Mouse (Mus musculus) hindbrain, embryonic 16.5 days (tissue): ENCODE measurements around the gene Naa40. TPM values are rescaled to one million over a fixed set of nuclear protein-coding genes. Genes with fewer than 3 reads are reported as not detected.

ENCODE experiments used
- ATAC-seq: fragments of 200-750 bp; cut with Nextera tagmentation; 2 replicates; pipeline ENCODE4 v1.8.0; 2017; ENCODE audit warnings: moderate TSS enrichment, moderate library complexity
- H3K27ac ChIP-seq: fragments of 300-500 bp; sonication (generic); 2 replicates; pipeline ENCODE4 v1.5.1; 2014; ENCODE audit warnings: low read depth, mild to moderate bottlenecking, control low read depth, low read length, moderate library complexity
- H3K27me3 ChIP-seq: fragments of 300-500 bp; sonication (generic); replicated peaks from 2 replicates; pipeline ENCODE4 v1.6.1; 2014; ENCODE audit warnings: low read length; ENCODE audit not compliant: control insufficient read depth, insufficient read depth
- H3K36me3 ChIP-seq: fragments of 300-500 bp; sonication (generic); 2 replicates; pipeline ENCODE4 v1.6.1; 2014; ENCODE audit warnings: mild to moderate bottlenecking, low read length, moderate library complexity, mixed read lengths; ENCODE audit not compliant: control insufficient read depth, insufficient read depth
- H3K4me1 ChIP-seq: fragments of 300-500 bp; sonication (generic); 2 replicates; pipeline ENCODE4 v1.6.1; 2014; ENCODE audit warnings: low read depth, low read length; ENCODE audit not compliant: control insufficient read depth, insufficient read depth
- H3K4me2 ChIP-seq: fragments of 300-500 bp; sonication (generic); 2 replicates; pipeline ENCODE4 v1.6.1; 2014; ENCODE audit warnings: mild to moderate bottlenecking, low read length, control low read depth, moderate library complexity
- H3K4me3 ChIP-seq: fragments of 300-500 bp; sonication (generic); 2 replicates; pipeline ENCODE4 v1.5.1; 2014; ENCODE audit warnings: mild to moderate bottlenecking, low read length, control low read depth, moderate library complexity
- H3K9ac ChIP-seq: fragments of 300-500 bp; sonication (generic); 2 replicates; pipeline ENCODE4 v1.6.1; 2014; ENCODE audit warnings: low read depth, mild to moderate bottlenecking, control low read depth, low read length, moderate library complexity
- H3K9me3 ChIP-seq: fragments of 300-500 bp; sonication (generic); 2 replicates; pipeline ENCODE4 v1.6.1; 2014; ENCODE audit warnings: mild to moderate bottlenecking, low read length, moderate library complexity; ENCODE audit not compliant: control insufficient read depth
- WGBS: fragments of 180-500 bp; shearing (Covaris S2); extraction: QIAGEN DNeasy Blood & Tissue Kit; methylation state at CpG from one replicate; pipeline ENCODE4 v1.1.7; 2014; 5-methylcytosine and 5-hydroxymethylcytosine counted together
- polyA plus RNA-seq: library from polyadenylated mRNA; unstranded; fragments of >200 nt; fragmentation: Nextera tagmentation; extraction: Ambion mirVana; gene quantifications from 2 replicates; pipeline ENCODE4 v1.2.1, GENCODE M21; 2015

The Naa40 gene
- polyA plus RNA-seq, 1 experiment from 2014 or later = 60.6 TPM

DNA sequence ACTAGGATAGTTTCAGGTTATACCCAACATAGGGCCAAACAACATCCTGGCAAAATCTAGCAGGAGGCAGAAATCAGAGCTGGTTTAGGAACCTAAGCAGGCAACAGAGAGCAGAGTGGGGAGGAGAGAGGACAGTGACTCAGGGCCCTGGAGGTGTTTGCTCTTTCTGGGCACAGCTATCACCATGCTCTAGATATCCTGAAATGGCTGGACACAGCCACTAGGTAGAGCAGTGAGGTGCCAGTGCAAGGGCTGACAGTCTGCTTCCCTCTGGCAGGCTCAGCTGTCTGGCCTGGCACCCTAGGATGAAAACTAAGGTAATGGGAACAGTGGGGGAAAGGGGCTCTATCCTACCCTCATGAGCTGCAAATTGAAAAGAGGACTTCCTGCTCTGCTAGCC, 17.5 kb downstream of the Naa40 start:
- no peak overlapping the region for H3K4me2 ChIP-seq
- H3K9ac ChIP-seq = no peak overlapping the region
- H3K4me3 ChIP-seq = no peak overlapping the region
- no peaks in the 10 kb centered on the region for H3K9me3 ChIP-seq
- peaks cover 14% of the 10 kb centered on the region for H3K36me3 ChIP-seq
- no peaks in the 10 kb centered on the region for H3K27me3 ChIP-seq
- no peak for ATAC-seq
- no peaks in the 10 kb centered on the region for H3K4me1 ChIP-seq
- no peak overlapping the region for H3K27ac ChIP-seq

DNA sequence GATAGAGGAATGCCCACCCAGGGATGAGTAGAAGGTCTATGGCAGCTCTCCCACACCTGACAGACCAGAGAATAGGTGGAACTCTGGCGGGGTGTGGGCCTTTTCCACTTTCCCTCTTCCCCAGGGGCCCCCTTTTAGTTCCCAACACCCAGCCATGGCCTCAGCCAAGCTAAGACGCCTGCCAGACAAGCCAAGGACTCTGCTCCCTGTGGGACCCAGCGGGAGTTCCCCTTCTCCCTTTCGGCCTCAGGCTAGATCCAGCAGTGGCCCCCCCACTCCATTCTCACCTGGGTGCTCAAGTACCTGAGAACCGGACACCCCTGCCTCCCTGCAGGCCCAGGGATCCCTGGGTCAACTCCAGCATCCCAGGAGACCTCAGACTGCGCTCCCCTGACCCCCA, 18.8 kb downstream of the Naa40 start:
- Histone ChIP-seq H3K27me3 (no peaks in the 10 kb centered on the region), H3K9me3 (no peaks in the 10 kb centered on the region), H3K4me2 (no peak overlapping the region), H3K9ac (no peak overlapping the region), H3K4me3 (no peak overlapping the region), H3K4me1 (peaks cover 2% of the 10 kb centered on the region), H3K27ac (no peak overlapping the region), H3K36me3 (peaks cover 7% of the 10 kb centered on the region)
- WGBS = 91% methylated on average over 6 of the region's 6 CpGs
- ATAC-seq = no peak

DNA sequence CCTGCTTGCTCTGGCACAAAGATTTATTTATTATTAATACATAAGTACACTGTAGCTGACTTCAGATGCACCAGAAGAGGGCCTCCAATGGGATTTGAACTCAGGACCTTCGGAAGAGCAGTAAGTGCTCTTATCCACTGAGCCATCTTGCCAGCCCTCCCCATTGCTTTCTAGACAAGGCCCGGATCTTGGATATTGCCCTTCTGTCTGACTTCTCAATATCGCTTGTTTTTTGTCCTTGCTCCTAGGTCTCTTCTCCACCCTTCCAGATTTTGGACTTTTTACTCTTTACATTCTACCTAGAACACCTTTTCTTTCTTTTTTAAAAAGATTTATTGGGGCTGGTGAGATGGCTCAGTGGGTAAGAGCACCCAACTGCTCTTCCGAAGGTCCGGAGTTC, 22.2 kb downstream of the Naa40 start:
- WGBS = 96% methylated on average over 5 of the region's 5 CpGs
- Histone ChIP-seq H3K4me2 (no peak overlapping the region), H3K9ac (no peak overlapping the region), H3K4me1 (peaks cover 29% of the 10 kb centered on the region), H3K27me3 (no peaks in the 10 kb centered on the region), H3K36me3 (peaks cover 11% of the 10 kb centered on the region), H3K4me3 (no peak overlapping the region), H3K9me3 (no peaks in the 10 kb centered on the region), H3K27ac (no peak overlapping the region)
- ATAC-seq = no peak

DNA sequence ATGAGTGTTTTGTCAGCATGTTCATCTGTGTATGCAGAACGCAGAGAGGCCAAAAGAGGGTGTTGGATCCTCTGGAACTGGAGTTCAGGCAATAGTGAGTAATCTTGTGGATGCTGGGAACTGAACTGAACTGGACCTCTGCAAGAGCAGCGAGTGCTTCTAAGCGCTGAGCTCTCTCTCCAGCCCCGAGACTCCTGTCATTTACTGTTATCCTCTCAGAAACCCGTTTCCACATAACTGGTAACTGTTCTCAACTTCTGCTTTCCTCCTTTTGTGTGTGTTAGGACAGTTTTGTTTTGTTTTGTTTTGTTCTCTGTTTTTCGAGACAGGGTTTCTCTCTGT, 23.1 kb downstream of the Naa40 start:
- peak overlapping the region; percentile 90 for H3K4me3 ChIP-seq
- peak; percentile 19; the same call in 1 of the 2 replicates for ATAC-seq
- no peaks in the 10 kb centered on the region for H3K27me3 ChIP-seq
- H3K36me3 ChIP-seq = peaks cover 11% of the 10 kb centered on the region
- 9% methylated on average over 6 of the region's 6 CpGs for WGBS
- peaks cover 29% of the 10 kb centered on the region for H3K4me1 ChIP-seq
- H3K9me3 ChIP-seq = no peaks in the 10 kb centered on the region
- H3K4me2 ChIP-seq = peak overlapping the region; percentile 57
- H3K27ac ChIP-seq = no peak overlapping the region
- no peak overlapping the region for H3K9ac ChIP-seq

DNA sequence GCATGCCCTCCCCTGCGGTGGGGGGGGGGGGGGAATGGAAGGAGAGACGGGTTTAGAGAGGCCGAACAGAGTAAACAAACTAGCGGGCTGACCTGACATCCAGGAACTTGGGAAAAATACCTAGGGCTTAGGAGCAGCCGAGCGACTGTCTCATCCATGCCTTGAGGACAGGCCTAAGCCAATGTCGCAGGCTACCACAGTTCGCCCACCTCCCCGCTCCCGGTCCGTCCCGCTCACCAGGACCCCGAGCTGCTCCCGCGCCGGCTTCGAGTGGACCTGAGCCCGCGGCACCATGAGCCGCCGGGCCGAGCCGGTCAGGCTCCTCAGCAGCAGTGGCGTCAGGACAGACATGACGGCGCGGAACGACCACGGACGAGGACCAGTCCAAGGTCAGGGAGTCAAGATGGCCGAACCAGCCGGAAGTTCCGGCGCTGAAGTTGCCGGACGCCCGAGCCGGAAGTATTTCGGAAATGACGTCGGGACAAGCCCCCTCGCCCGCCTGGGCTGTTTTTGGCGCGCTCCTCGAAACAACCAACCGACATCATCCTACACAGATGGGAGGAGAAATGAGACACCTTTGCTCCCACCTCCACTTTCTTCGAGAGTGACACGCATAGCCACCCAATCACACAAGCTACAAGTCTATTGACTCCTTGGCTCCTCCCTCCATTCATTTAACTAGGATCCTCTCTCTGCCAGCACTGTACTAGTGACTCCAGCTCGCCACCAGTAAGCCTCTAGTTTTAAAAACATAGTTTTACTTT, 23.6 kb downstream of the Naa40 start, which contains the start of gene Cox8a:
TSS of gene Cox8a (minus strand) at position 455 of the 764 bp plus-strand sequence.
- no peaks in the 10 kb centered on the region for H3K27me3 ChIP-seq

DNA sequence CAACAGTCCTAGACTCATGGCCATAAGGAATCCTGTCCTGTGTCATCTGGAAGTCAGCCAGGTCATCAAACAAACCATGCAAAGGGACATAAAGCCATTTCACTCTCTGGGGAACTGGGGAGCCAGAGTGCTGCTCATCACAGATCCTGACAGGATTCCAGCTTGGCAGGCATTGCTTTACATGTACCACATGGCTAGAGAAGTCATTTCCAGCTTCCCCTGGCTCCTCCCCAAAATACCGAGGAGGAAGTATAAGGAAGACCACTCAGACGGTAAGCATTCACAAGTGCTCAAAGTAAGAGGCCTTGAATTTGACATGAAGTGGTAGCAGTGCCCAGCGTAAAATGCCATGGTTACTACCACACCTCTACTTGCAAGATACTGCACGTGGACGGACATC, 26.5 kb downstream of the Naa40 start:
- H3K9me3 ChIP-seq = no peaks in the 10 kb centered on the region

More for the DNA sequence above, 23.6 kb downstream of the Naa40 start, which contains the start of gene Cox8a:
- Histone ChIP-seq H3K4me2 (peak within 1 kb of the TSS; percentile 84), H3K36me3 (peaks cover 11% of the 10 kb centered on the region), H3K9ac (peak within 1 kb of the TSS; percentile 88), H3K9me3 (no peaks in the 10 kb centered on the region), H3K4me1 (peaks cover 29% of the 10 kb centered on the region), H3K4me3 (peak within 1 kb of the TSS; percentile 90), H3K27ac (peak within 1 kb of the TSS; percentile 95)
- WGBS = under 1% methylated on average over 50 of the region's 50 CpGs
- ATAC-seq = peak; percentile 98

DNA sequence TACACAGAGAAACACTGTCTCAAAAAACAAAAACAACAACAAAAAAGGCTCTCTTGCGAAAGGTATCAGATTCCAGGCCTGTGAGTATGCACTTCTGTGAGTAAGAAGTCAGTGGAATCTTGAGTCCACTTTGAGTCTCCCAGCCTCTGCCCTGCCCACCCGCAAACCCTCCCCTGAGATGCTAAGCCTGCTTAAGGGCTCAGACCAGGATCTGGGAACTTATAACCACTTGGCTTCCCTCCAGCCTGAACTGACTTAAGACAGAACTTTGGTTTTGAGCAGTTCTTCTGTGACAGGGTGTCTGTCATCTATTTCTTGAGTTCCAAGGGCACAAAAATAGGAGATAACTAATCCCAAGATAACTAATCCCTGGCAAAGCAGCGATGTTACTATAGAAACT, 28.0 kb downstream of the Naa40 start:
- no peak for ATAC-seq
- H3K4me1 ChIP-seq = peaks cover 29% of the 10 kb centered on the region
- H3K4me2 ChIP-seq = no peak overlapping the region
- H3K4me3 ChIP-seq = no peak overlapping the region
- H3K27ac ChIP-seq = no peak overlapping the region
- peaks cover 11% of the 10 kb centered on the region for H3K36me3 ChIP-seq
- 95% methylated on average over 3 of the region's 3 CpGs for WGBS
- no peak overlapping the region for H3K9ac ChIP-seq
- no peaks in the 10 kb centered on the region for H3K27me3 ChIP-seq
- H3K9me3 ChIP-seq = no peaks in the 10 kb centered on the region

More for the DNA sequence above, 26.5 kb downstream of the Naa40 start:
- ATAC-seq = no peak
- no peak overlapping the region for H3K27ac ChIP-seq
- no peak overlapping the region for H3K4me3 ChIP-seq
- peaks cover 11% of the 10 kb centered on the region for H3K36me3 ChIP-seq
- WGBS = 86% methylated on average over 5 of the region's 5 CpGs
- H3K4me2 ChIP-seq = no peak overlapping the region
- H3K9ac ChIP-seq = no peak overlapping the region; the same call in 1 of the 2 replicates
- H3K4me1 ChIP-seq = peaks cover 29% of the 10 kb centered on the region
- no peaks in the 10 kb centered on the region for H3K27me3 ChIP-seq

DNA sequence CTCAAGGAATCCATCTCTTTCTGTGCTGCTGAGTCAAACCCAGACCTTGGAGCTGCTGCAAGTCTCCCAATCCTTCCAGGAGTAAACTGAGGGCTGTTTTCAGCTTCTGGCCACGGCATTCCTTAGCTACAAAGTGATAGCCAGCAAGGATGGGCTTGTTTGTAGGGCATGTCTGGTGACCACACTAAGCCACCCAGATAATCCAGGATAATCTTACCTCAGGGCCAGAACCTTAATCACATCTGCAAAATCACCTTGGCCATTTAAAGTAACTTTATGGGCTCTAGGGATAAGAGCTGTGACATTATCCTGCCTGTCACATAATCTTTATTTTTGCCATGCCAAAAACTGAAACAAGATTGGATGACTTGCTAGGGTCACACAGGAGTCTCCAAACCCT, 28.8 kb downstream of the Naa40 start:
- Histone ChIP-seq H3K9ac (no peak overlapping the region), H3K4me1 (peaks cover 27% of the 10 kb centered on the region), H3K4me3 (no peak overlapping the region), H3K9me3 (no peaks in the 10 kb centered on the region), H3K27me3 (no peaks in the 10 kb centered on the region), H3K4me2 (no peak overlapping the region), H3K27ac (no peak overlapping the region), H3K36me3 (peaks cover 11% of the 10 kb centered on the region)
- ATAC-seq = no peak
- WGBS = 96% methylated on average over 1 of the region's 1 CpGs

DNA sequence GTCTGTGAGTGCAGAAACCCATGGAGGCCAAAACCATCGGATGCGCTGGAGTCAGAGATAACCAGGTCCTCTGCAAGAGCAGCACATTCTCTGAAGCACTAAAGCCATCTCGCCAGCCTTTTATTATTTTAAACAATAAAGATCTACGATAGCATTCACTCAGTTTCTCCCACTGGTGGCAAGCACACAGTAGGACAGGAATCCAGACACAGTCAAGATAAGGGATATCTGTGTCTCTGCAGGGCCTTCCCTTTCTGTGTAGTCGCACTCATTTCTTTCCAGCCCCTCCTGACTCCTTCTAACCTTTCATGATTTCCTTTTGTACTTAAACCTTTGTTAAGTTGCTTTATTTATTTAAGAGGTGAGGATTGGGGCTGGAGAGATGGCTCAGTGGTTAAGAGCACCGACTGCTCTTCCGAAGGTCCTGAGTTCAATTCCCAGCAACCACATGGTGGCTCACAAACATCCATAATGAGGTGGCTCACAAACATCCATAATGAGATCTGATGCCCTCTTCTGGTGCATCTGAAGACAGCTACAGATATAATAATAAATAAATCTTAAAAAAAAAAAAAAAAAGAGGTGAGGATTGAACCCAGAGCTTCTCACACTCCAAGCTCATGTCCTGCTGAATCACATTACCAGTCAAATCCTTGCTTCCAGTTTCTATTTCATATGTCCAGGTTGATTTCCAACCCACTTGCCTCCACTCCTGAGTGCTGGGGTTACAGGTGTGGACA, 30.9 kb downstream of the Naa40 start:
- Histone ChIP-seq H3K4me3 (no peak overlapping the region), H3K36me3 (peaks cover 11% of the 10 kb centered on the region), H3K9ac (no peak overlapping the region), H3K4me2 (no peak overlapping the region), H3K27ac (no peak overlapping the region), H3K27me3 (no peaks in the 10 kb centered on the region), H3K4me1 (peaks cover 21% of the 10 kb centered on the region), H3K9me3 (no peaks in the 10 kb centered on the region)
- ATAC-seq = no peak
- WGBS = 89% methylated on average over 7 of the region's 7 CpGs
